ENCODE assay signal across 8 mouse cellular contexts in genomic region chr19:11965023-11965942, GRCm38 (mm10). TPM values are rescaled to one million over a fixed set of nuclear protein-coding genes. Genes with fewer than 3 reads are reported as not detected.
A peak's percentile ranks its signal among the peaks of the same experiment; 100 is the strongest.
DNase-seq lines count a peak whose midpoint lies in the region; ATAC-seq lines count a peak whose summit lies in the region.

Gene Osbp (plus strand): TSS chr19:11965941.

- DNase-seq in adipocyte (ENCODE audit: low spot score): peak; percentile 100
- DNase-seq in embryo, embryonic 10 days (ENCODE audit: low spot score): peak; percentile 100
- peak; percentile 97 for DNase-seq in gastrocnemius, postnatal 10 days
- DNase-seq in induced T-regulatory cell, adult 2 months (ENCODE audit: low read depth): peak; percentile 100
- peak; percentile 100 for DNase-seq in left cerebral cortex, adult 9 months (ENCODE audit: low spot score in 2 of 2)
- DNase-seq in right cerebral cortex, postnatal 14 days: peak; percentile 98
- DNase-seq in urinary bladder, postnatal 36 days (ENCODE audit: low spot score in 2 of 2): peak; percentile 99

- peak; percentile 88 for ATAC-seq in megakaryocyte progenitor cell, adult 5-6 weeks (replicated peaks; ENCODE audit: poor library complexity)

RNA-seq across cellular contexts. Expression of gene Osbp, which starts in this region (rescaled TPM):
- 10 to 100 TPM; 77.5 to 77.9 TPM for total RNA-seq in gastrocnemius, postnatal 10 days (2021)
- total RNA-seq in megakaryocyte progenitor cell, adult 5-6 weeks (2015): 35.3 and 40.5 TPM in 2 replicates
- 42.1 and 50.8 TPM in 2 replicates for total RNA-seq in megakaryocyte progenitor cell, adult 5-6 weeks (2017)

Comparison
In these comparisons a context has a peak if more than half of its experiments do, and no peak if none do; other contexts are left out.
1. Peak in every context shown above with its lines: DNase-seq and ATAC-seq.